Mouse (Mus musculus): ENCODE measurements around the gene Wdr72.

The Wdr72 gene

GRCm38 (mm10) chr9:74248084-74248483 lies 137.9 kb downstream of the Wdr72 start:
- no peak for DNase-seq

- no peak for DNase-seq
Observed at GRCm38 (mm10) chr9:74249486-74249885, 139.3 kb downstream of the Wdr72 start.

GRCm38 (mm10) chr9:74250522-74250921 lies 140.4 kb downstream of the Wdr72 start:
- DNase-seq: no peak

- no peak for DNase-seq
Observed at GRCm38 (mm10) chr9:74258389-74258788, 148.2 kb downstream of the Wdr72 start.

- no peak for DNase-seq
Observed at GRCm38 (mm10) chr9:74277752-74278385, 167.7 kb downstream of the Wdr72 start.

- DNase-seq: no peak
Observed at GRCm38 (mm10) chr9:74282072-74282471, 171.9 kb downstream of the Wdr72 start.

GRCm38 (mm10) chr9:74286210-74286609 lies 176.1 kb downstream of the Wdr72 start:
- peak; percentile 30 for DNase-seq

GRCm38 (mm10) chr9:74294479-74294878 lies 184.3 kb downstream of the Wdr72 start:
- DNase-seq: no peak

- DNase-seq: peak; percentile 9
Observed at GRCm38 (mm10) chr9:74318771-74319170, 208.6 kb downstream of the Wdr72 start.

- no peak for DNase-seq
Observed at GRCm38 (mm10) chr9:74324089-74324924, 214.2 kb downstream of the Wdr72 start.

GRCm38 (mm10) chr9:74324925-74325295 lies 214.8 kb downstream of the Wdr72 start:
- no peak for DNase-seq

- no peak for DNase-seq
Observed at GRCm38 (mm10) chr9:74325981-74326380, 215.8 kb downstream of the Wdr72 start.

GRCm38 (mm10) chr9:74328821-74329220 lies 218.7 kb downstream of the Wdr72 start:
- DNase-seq: no peak

- no peak for DNase-seq
Observed at GRCm38 (mm10) chr9:74330706-74331495, 220.7 kb downstream of the Wdr72 start.

GRCm38 (mm10) chr9:74332321-74332720 lies 222.2 kb downstream of the Wdr72 start:
- DNase-seq: no peak
